Mouse (Mus musculus): ENCODE results near the gene Cacng5. TPM values are rescaled to one million over a fixed set of nuclear protein-coding genes. Genes with fewer than 3 reads are reported as not detected.

Gene Cacng5
- polyA plus RNA-seq, 1 experiment from 2014 or later: 0.09 TPM

DNA sequence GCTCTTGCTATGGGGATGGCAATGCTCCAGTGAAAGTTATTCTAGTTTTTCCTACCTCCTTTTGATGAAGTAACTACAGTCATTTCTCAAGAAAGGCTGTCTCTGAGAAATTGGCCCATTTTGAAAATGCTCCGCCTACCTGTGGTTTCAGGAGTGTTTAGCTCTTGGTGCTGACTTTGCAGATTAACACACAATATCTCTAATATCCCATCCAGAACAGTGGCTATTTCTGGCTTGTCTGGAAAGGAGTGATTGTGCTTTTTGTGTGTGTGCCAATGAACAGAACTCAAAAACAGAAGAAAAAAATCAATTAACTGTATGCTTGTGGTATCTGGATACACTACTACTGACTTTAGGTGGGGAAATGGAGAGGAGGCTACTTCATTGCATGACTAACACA lies 33.1 kb upstream of the Cacng5 start:
- no peak overlapping the region for H3K27ac ChIP-seq
- H3K36me3 ChIP-seq (ENCODE audit: insufficient read depth, low read length): peaks cover 12% of the 10 kb centered on the region; the same call in 1 of the 2 replicates
- TF ChIP-seq CTCF (IDR thresholded peaks at IDR 0.05; ENCODE audit: low read depth): no peak
- no peaks in the 10 kb centered on the region for H3K9me3 ChIP-seq (replicated peaks; ENCODE audit: low read length)
- no peak overlapping the region for H3K4me2 ChIP-seq (ENCODE audit: low read length)
- H3K4me3 ChIP-seq (replicated peaks; ENCODE audit: low read depth, low read length): no peak overlapping the region
- H3K4me1 ChIP-seq (replicated peaks; ENCODE audit: insufficient read depth, low read length): no peaks in the 10 kb centered on the region
- no peak overlapping the region for H3K9ac ChIP-seq (ENCODE audit: low read depth, low read length)
- ATAC-seq (replicated peaks; ENCODE audit: low FRiP score, low read depth) (no peak), DNase-seq (ENCODE audit: low spot score) (no peak)
- 100% methylated on average over 1 of the region's 1 CpGs for WGBS
- no peaks in the 10 kb centered on the region for H3K27me3 ChIP-seq (ENCODE audit: insufficient read depth, low read length)

DNA sequence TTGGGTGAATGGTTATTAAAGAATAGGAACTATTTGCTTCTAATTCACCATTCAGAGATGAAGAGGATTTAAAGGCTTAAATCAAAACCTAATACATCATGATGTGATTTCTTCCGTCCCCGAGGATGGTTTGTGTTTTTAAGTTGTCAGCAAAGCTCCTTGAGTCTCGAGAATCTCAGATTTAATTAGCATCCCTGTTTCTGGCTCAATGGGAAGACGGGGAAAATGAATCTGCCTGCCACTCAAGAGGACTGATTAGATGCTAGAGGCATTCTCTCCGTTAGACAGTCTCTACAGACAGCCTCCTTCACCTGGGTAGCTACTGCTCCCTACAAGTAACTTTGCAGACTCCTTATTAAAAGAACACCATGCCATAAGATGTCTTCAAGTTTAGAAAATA lies 32.0 kb upstream of the Cacng5 start:
- ATAC-seq (replicated peaks; ENCODE audit: low FRiP score, low read depth): no peak
- no peak for DNase-seq (ENCODE audit: low spot score)
- Histone ChIP-seq H3K27ac (no peak overlapping the region), H3K36me3 (ENCODE audit: insufficient read depth, low read length) (peaks cover 13% of the 10 kb centered on the region; the same call in 1 of the 2 replicates), H3K27me3 (ENCODE audit: insufficient read depth, low read length) (no peaks in the 10 kb centered on the region), H3K4me3 (replicated peaks; ENCODE audit: low read depth, low read length) (no peak overlapping the region), H3K9me3 (replicated peaks; ENCODE audit: low read length) (no peaks in the 10 kb centered on the region), H3K4me1 (replicated peaks; ENCODE audit: insufficient read depth, low read length) (no peaks in the 10 kb centered on the region), H3K4me2 (ENCODE audit: low read length) (no peak overlapping the region), H3K9ac (ENCODE audit: low read depth, low read length) (no peak overlapping the region)
- TF ChIP-seq CTCF (IDR thresholded peaks at IDR 0.05; ENCODE audit: low read depth): no peak
- 62% methylated on average over 5 of the region's 5 CpGs for WGBS

DNA sequence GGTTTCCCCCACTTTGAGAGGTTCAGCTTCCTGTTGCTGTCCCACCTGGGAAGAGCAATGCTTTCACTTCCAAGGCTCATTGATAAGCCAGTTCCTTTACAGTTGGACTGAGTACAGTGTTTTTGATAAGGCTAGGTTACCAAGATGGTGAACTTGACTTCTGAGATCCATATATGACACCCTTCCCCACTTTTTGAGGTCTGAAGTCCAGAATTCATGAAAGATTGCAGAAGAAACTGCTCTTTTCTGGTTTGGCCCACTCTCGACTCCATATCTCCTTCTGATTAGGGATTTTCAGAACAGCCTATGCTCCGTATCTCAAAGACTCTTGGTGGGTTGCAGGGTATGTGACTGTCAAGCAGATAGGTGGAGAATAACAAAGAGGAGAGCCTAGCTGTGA lies 22.1 kb upstream of the Cacng5 start:
- no peak for TF ChIP-seq CTCF (IDR thresholded peaks at IDR 0.05; ENCODE audit: low read depth)
- Histone ChIP-seq H3K27ac (no peak overlapping the region), H3K36me3 (ENCODE audit: insufficient read depth, low read length) (peaks cover 13% of the 10 kb centered on the region; the same call in 1 of the 2 replicates), H3K4me3 (replicated peaks; ENCODE audit: low read depth, low read length) (no peak overlapping the region), H3K4me2 (ENCODE audit: low read length) (no peak overlapping the region), H3K9ac (ENCODE audit: low read depth, low read length) (no peak overlapping the region), H3K27me3 (ENCODE audit: insufficient read depth, low read length) (no peaks in the 10 kb centered on the region), H3K9me3 (replicated peaks; ENCODE audit: low read length) (peaks cover 12% of the 10 kb centered on the region; the same call in 1 of the 2 replicates), H3K4me1 (replicated peaks; ENCODE audit: insufficient read depth, low read length) (no peaks in the 10 kb centered on the region)
- WGBS: 94% methylated on average over 2 of the region's 2 CpGs
- DNase-seq (ENCODE audit: low spot score) (no peak), ATAC-seq (replicated peaks; ENCODE audit: low FRiP score, low read depth) (no peak)

DNA sequence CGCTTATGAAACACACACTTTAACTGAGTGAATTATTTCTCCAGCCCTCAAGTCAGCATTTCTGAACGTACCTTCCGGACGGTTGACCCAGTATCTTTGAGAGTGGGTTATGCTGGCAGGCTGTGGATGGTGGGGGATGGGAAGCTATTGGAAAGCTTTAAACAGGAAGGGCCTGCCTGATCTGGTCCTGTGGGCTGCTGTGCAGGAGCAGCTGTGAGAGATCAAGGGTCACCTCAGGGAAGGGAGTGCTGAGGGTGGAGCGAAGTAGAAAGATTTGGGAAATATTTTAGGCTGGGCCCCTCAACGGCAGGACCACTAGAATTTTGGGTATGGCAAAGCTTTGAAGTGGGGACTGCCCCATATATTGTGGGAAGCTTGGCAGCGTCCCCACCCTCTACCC lies 16.9 kb upstream of the Cacng5 start:
- H3K36me3 ChIP-seq (ENCODE audit: insufficient read depth, low read length): no peaks in the 10 kb centered on the region
- H3K9ac ChIP-seq (ENCODE audit: low read depth, low read length): no peak overlapping the region
- DNase-seq (ENCODE audit: low spot score) (no peak), ATAC-seq (replicated peaks; ENCODE audit: low FRiP score, low read depth) (no peak)
- no peaks in the 10 kb centered on the region for H3K4me1 ChIP-seq (replicated peaks; ENCODE audit: insufficient read depth, low read length)
- no peak overlapping the region for H3K4me2 ChIP-seq (ENCODE audit: low read length)
- H3K27ac ChIP-seq: no peak overlapping the region
- no peak for TF ChIP-seq CTCF (IDR thresholded peaks at IDR 0.05; ENCODE audit: low read depth)
- H3K27me3 ChIP-seq (ENCODE audit: insufficient read depth, low read length): no peaks in the 10 kb centered on the region
- WGBS: 58% methylated on average over 7 of the region's 7 CpGs
- H3K4me3 ChIP-seq (replicated peaks; ENCODE audit: low read depth, low read length): no peak overlapping the region
- H3K9me3 ChIP-seq (replicated peaks; ENCODE audit: low read length): no peaks in the 10 kb centered on the region

DNA sequence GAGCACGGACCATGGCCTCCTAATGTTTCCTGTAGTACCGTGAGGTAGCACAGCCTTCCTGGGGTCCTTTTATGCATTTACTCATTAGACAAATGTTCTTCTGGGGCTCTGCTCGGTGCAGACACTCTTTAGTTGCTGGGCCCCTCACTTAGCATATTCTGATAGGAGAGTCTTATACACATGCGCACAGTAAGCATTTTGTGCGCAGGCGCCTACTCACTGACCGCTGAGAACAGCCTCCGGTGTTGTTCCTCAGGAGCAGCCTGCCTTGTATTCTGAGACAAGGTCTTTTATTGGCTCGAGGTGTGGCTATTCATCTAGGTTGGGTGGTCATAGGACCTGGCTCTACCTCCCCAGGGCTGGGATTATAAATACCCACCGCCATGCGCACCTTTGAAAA lies 16.4 kb upstream of the Cacng5 start:
- H3K4me3 ChIP-seq (replicated peaks; ENCODE audit: low read depth, low read length): no peak overlapping the region
- H3K27me3 ChIP-seq (ENCODE audit: insufficient read depth, low read length): no peaks in the 10 kb centered on the region
- H3K9me3 ChIP-seq (replicated peaks; ENCODE audit: low read length): no peaks in the 10 kb centered on the region
- 78% methylated on average over 11 of the region's 11 CpGs for WGBS
- no peak overlapping the region for H3K9ac ChIP-seq (ENCODE audit: low read depth, low read length)
- DNase-seq (ENCODE audit: low spot score) (no peak), ATAC-seq (replicated peaks; ENCODE audit: low FRiP score, low read depth) (no peak)
- H3K36me3 ChIP-seq (ENCODE audit: insufficient read depth, low read length): no peaks in the 10 kb centered on the region
- H3K4me1 ChIP-seq (replicated peaks; ENCODE audit: insufficient read depth, low read length): no peaks in the 10 kb centered on the region
- no peak overlapping the region for H3K4me2 ChIP-seq (ENCODE audit: low read length)
- H3K27ac ChIP-seq: no peak overlapping the region
- TF ChIP-seq CTCF (IDR thresholded peaks at IDR 0.05; ENCODE audit: low read depth): no peak

DNA sequence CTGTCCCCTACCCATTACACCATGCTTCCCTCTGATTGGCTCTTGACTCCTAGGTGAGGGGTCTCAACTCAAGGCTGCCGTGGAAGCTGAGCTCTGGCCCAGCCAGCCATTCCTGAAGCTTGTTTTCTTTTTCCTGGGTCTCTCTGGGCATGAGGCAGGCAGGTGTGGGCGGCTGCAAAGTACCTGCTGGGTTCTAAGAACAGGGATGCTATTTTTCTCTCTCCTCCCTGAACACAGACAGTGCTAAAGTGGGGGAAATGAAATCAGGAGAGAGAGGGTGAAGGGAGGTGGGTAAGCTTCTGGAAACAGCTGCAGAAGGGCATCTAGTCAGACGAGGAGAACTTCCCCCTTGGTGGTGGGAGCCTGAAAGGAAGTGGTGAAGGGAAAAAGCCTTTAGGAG lies 14.9 kb upstream of the Cacng5 start:
- H3K9me3 ChIP-seq (replicated peaks; ENCODE audit: low read length): no peaks in the 10 kb centered on the region
- H3K4me3 ChIP-seq (replicated peaks; ENCODE audit: low read depth, low read length): no peak overlapping the region
- DNase-seq (ENCODE audit: low spot score) (no peak), ATAC-seq (replicated peaks; ENCODE audit: low FRiP score, low read depth) (no peak)
- H3K36me3 ChIP-seq (ENCODE audit: insufficient read depth, low read length): no peaks in the 10 kb centered on the region
- H3K27me3 ChIP-seq (ENCODE audit: insufficient read depth, low read length): no peaks in the 10 kb centered on the region
- H3K27ac ChIP-seq: no peak overlapping the region
- TF ChIP-seq CTCF (IDR thresholded peaks at IDR 0.05; ENCODE audit: low read depth): no peak
- H3K4me2 ChIP-seq (ENCODE audit: low read length): no peak overlapping the region
- no peak overlapping the region for H3K9ac ChIP-seq (ENCODE audit: low read depth, low read length)
- WGBS: 42% methylated on average over 3 of the region's 3 CpGs
- H3K4me1 ChIP-seq (replicated peaks; ENCODE audit: insufficient read depth, low read length): no peaks in the 10 kb centered on the region

DNA sequence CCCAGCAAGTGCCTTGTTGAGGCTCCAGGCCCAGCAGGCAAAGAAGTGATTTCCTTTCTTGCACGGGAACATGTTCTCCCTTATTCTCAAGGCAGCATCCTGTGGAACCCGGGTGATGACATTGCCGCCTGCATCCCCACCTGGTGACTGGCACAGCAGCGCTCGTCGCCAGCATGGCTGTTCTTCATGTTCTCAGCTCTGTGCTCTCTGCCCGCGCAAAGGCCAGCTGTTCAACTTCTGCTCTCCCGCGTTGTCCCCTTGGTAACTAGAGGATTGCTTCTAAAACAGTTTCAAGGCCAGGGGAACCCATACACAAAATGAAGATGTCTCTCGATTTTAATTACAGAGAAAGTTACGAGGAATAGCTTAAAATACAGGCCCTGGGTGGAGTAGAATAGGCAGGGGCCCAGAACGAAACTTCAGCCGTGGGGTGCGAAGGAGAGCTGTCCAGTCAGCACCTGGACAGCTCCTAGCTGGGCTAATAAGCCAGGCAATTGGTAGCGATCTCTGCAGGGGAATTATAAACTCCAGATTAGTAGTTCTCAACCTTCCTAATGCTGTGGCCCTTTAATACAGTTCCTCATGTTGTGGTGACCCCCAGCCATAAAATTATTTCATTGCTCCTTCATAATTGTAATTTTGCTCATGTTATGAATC lies 5.1 kb upstream of the Cacng5 start:
- 0 out of 2 replicates have a peak, but pooled peaks cover 5% of the 10 kb centered on the region for H3K27me3 ChIP-seq (ENCODE audit: insufficient read depth, low read length)
- no peaks in the 10 kb centered on the region for H3K4me1 ChIP-seq (replicated peaks; ENCODE audit: insufficient read depth, low read length)
- no peak overlapping the region for H3K4me2 ChIP-seq (ENCODE audit: low read length)
- no peak overlapping the region for H3K9ac ChIP-seq (ENCODE audit: low read depth, low read length)
- no peak overlapping the region for H3K27ac ChIP-seq
- DNase-seq (ENCODE audit: low spot score): peak; percentile 82
- no peaks in the 10 kb centered on the region for H3K36me3 ChIP-seq (ENCODE audit: insufficient read depth, low read length)
- no peak for ATAC-seq (replicated peaks; ENCODE audit: low FRiP score, low read depth)
- H3K4me3 ChIP-seq (replicated peaks; ENCODE audit: low read depth, low read length): no peak overlapping the region
- no peaks in the 10 kb centered on the region for H3K9me3 ChIP-seq (replicated peaks; ENCODE audit: low read length)
- no peak for TF ChIP-seq CTCF (IDR thresholded peaks at IDR 0.05; ENCODE audit: low read depth)
- WGBS: 40% methylated on average over 16 of the region's 16 CpGs

Measured in kidney, postnatal 0 days (tissue).